ENCODE assay signal across 18 mouse cellular contexts in the genomic region with DNA sequence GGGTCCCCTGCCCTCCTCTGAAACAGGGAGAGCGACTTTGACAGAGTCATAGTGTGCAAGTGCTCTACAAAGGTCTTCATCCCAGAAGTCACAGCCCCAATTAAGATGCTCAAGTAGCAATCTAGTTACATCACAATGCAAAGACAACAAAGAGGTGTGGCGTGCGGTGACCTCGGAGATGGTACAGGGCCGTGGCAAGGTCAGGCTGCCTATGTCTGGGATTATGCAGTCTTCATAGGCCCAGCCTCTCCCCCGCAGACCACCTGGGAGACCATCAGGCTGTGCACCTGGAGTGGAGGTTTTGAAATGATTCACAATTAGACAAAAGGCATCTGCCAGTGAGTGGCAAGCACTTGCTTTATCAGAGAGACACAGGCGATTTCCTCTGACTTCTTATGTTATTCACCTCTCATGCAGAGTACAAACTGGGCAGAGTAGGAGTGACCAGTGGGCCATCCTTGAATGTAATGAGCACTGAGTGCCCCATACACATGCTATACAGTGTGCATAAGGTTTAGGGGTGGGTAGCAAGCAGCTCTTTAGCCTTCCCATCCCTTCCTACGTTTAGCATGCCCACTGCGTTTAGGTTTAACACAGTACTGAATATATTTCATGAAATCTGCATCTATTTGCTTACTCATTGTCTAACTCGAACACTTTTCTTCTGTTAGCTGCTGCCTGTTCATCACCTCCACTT.
DNase-seq lines count a peak whose midpoint lies in the region; ATAC-seq and TF ChIP-seq lines count a peak whose summit lies in the region.
"Had no signal": no experiment of that assay in that cellular context is flagged by ENCODE, and none has a peak within 500 bp of the region (broad histone marks: within the 10 kb centered on the region; RNA-seq: fewer than 3 reads in every experiment).

No protein-coding gene starts in this region.

- no peaks in the 10 kb centered on the region for H3K36me3 ChIP-seq in hindbrain, embryonic 12.5 days
- H3K36me3 ChIP-seq in hindbrain, postnatal 0 days (ENCODE audit: insufficient read depth, low read length): no peaks in the 10 kb centered on the region
- H3K36me3 ChIP-seq in neural tube, embryonic 12.5 days: no peaks in the 10 kb centered on the region
- H3K36me3 ChIP-seq in neural tube, embryonic 15.5 days: no peaks in the 10 kb centered on the region
- H3K36me3 ChIP-seq: embryonic facial prominence, embryonic 13.5 days had no signal

- H3K4me2 ChIP-seq in hindbrain, embryonic 12.5 days (replicated peaks): no peak overlapping the region
- H3K4me2 ChIP-seq in hindbrain, postnatal 0 days (ENCODE audit: low read depth, low read length): no peak overlapping the region
- H3K4me2 ChIP-seq in neural tube, embryonic 12.5 days (replicated peaks): no peak overlapping the region
- H3K4me2 ChIP-seq in neural tube, embryonic 15.5 days: no peak overlapping the region
- H3K4me2 ChIP-seq: embryonic facial prominence, embryonic 13.5 days had no signal

- DNase-seq in hindbrain, postnatal 0 days (ENCODE audit: low spot score): no peak
- peak; percentile 98 for DNase-seq in R1 (ENCODE audit: low read depth, low spot score)
- no peak for DNase-seq in kidney, adult 9 months
- DNase-seq in cerebellum, adult 11-12 months: no peak
- DNase-seq: adrenal gland, adult 8-10 months; cerebellum, adult 9-11 months; gastrocnemius, postnatal 25 days; heart, adult 2 months; kidney, adult 11 months; layer of hippocampus, postnatal 36 days; liver, postnatal 0 days; lung, postnatal 14 days; thymus, postnatal 25 days had no signal

- H3K4me3 ChIP-seq in hindbrain, embryonic 12.5 days: no peak overlapping the region
- no peak overlapping the region for H3K4me3 ChIP-seq in hindbrain, postnatal 0 days (ENCODE audit: low read length)
- H3K4me3 ChIP-seq in neural tube, embryonic 12.5 days: no peak overlapping the region
- no peak overlapping the region for H3K4me3 ChIP-seq in neural tube, embryonic 15.5 days (replicated peaks)
- H3K4me3 ChIP-seq: embryonic facial prominence, embryonic 13.5 days; heart, adult 2 months had no signal

- 55% methylated on average over 10 of the region's 10 CpGs for WGBS in hindbrain, embryonic 12.5 days
- WGBS in hindbrain, postnatal 0 days: 62% methylated on average over 10 of the region's 10 CpGs
- 66% methylated on average over 10 of the region's 10 CpGs for WGBS in neural tube, embryonic 12.5 days
- WGBS in neural tube, embryonic 15.5 days: 62% methylated on average over 10 of the region's 10 CpGs

- ATAC-seq in hindbrain, embryonic 12.5 days (ENCODE audit: low FRiP score): peak; percentile 51; the same call in 1 of the 2 replicates
- no peak for ATAC-seq in hindbrain, postnatal 0 days
- ATAC-seq in neural tube, embryonic 12.5 days (ENCODE audit: low FRiP score, low read depth): peak; percentile 49; the same call in 1 of the 2 replicates
- ATAC-seq in neural tube, embryonic 15.5 days (ENCODE audit: low FRiP score): no peak; the same call in 1 of the 2 replicates
- ATAC-seq: liver, postnatal 0 days had no signal

- no peak overlapping the region for H3K9ac ChIP-seq in hindbrain, embryonic 12.5 days
- no peak overlapping the region for H3K9ac ChIP-seq in hindbrain, postnatal 0 days (replicated peaks; ENCODE audit: low read length)
- H3K9ac ChIP-seq in neural tube, embryonic 12.5 days: no peak overlapping the region
- no peak overlapping the region for H3K9ac ChIP-seq in neural tube, embryonic 15.5 days (replicated peaks)
- H3K9ac ChIP-seq: embryonic facial prominence, embryonic 13.5 days; liver, postnatal 0 days had no signal

- no peaks in the 10 kb centered on the region for H3K27me3 ChIP-seq in hindbrain, embryonic 12.5 days
- no peaks in the 10 kb centered on the region for H3K27me3 ChIP-seq in hindbrain, postnatal 0 days (ENCODE audit: insufficient read depth, low read length)
- no peaks in the 10 kb centered on the region for H3K27me3 ChIP-seq in neural tube, embryonic 12.5 days (replicated peaks)
- H3K27me3 ChIP-seq in neural tube, embryonic 15.5 days (replicated peaks): no peaks in the 10 kb centered on the region
- H3K27me3 ChIP-seq: embryonic facial prominence, embryonic 13.5 days had no signal

- no peak overlapping the region for H3K27ac ChIP-seq in hindbrain, embryonic 12.5 days
- no peak overlapping the region for H3K27ac ChIP-seq in hindbrain, postnatal 0 days
- H3K27ac ChIP-seq in neural tube, embryonic 12.5 days: no peak overlapping the region
- no peak overlapping the region for H3K27ac ChIP-seq in neural tube, embryonic 15.5 days (replicated peaks)
- H3K27ac ChIP-seq: embryonic facial prominence, embryonic 13.5 days; heart, adult 2 months; kidney, postnatal 0 days had no signal

- H3K9me3 ChIP-seq in hindbrain, embryonic 12.5 days (replicated peaks): no peaks in the 10 kb centered on the region
- H3K9me3 ChIP-seq in hindbrain, postnatal 0 days (ENCODE audit: low read length): no peaks in the 10 kb centered on the region
- H3K9me3 ChIP-seq in neural tube, embryonic 12.5 days: no peaks in the 10 kb centered on the region
- no peaks in the 10 kb centered on the region for H3K9me3 ChIP-seq in neural tube, embryonic 15.5 days (replicated peaks)
- H3K9me3 ChIP-seq: embryonic facial prominence, embryonic 13.5 days had no signal

- TF ChIP-seq CTCF in hindbrain, postnatal 0 days (IDR thresholded peaks at IDR 0.05; ENCODE audit: low read depth): no peak

- peaks cover 12% of the 10 kb centered on the region; the same call in 1 of the 2 replicates for H3K4me1 ChIP-seq in hindbrain, embryonic 12.5 days
- H3K4me1 ChIP-seq in hindbrain, postnatal 0 days (ENCODE audit: insufficient read depth, low read length): no peaks in the 10 kb centered on the region
- peaks cover 4% of the 10 kb centered on the region; the same call in 1 of the 2 replicates for H3K4me1 ChIP-seq in neural tube, embryonic 12.5 days
- H3K4me1 ChIP-seq in neural tube, embryonic 15.5 days: peaks cover 17% of the 10 kb centered on the region; the same call in 1 of the 2 replicates

Comparison
In these comparisons a context has a peak if more than half of its experiments do, and no peak if none do; other contexts are left out.
1. ATAC-seq: peak in hindbrain, embryonic 12.5 days (single experiment) and neural tube, embryonic 12.5 days (single experiment); none in hindbrain, postnatal 0 days (single experiment) and neural tube, embryonic 15.5 days (single experiment).